Mouse (Mus musculus) embryonic facial prominence, embryonic 15.5 days (tissue): ENCODE measurements around the gene A430005L14Rik. TPM values are rescaled to one million over a fixed set of nuclear protein-coding genes. Genes with fewer than 3 reads are reported as not detected.

Source experiments
- ATAC-seq: fragments of 200-750 bp; cut with Nextera tagmentation; 2 replicates; pipeline ENCODE4 v1.8.0; 2017; ENCODE audit warnings: low read depth, moderate TSS enrichment; ENCODE audit not compliant: insufficient number of reproducible peaks, low FRiP score, low TSS enrichment
- H3K27ac ChIP-seq: fragments of 300-500 bp; sonication (generic); replicated peaks from 2 replicates; pipeline ENCODE4 v1.5.1; 2015; ENCODE audit warnings: mild to moderate bottlenecking, inconsistent platforms
- H3K27me3 ChIP-seq: fragments of 300-500 bp; sonication (generic); 2 replicates; pipeline ENCODE4 v1.6.1; 2015; ENCODE audit warnings: inconsistent platforms
- H3K36me3 ChIP-seq: fragments of 300-500 bp; sonication (generic); 2 replicates; pipeline ENCODE4 v1.6.1; 2015; ENCODE audit warnings: mild to moderate bottlenecking, inconsistent platforms
- H3K4me1 ChIP-seq: fragments of 300-500 bp; sonication (generic); 2 replicates; pipeline ENCODE4 v1.6.1; 2015; ENCODE audit warnings: inconsistent platforms
- H3K4me2 ChIP-seq: fragments of 300-500 bp; sonication (generic); replicated peaks from 2 replicates; pipeline ENCODE4 v1.6.1; 2015; ENCODE audit warnings: mild to moderate bottlenecking, inconsistent platforms
- H3K4me3 ChIP-seq: fragments of 300-500 bp; sonication (generic); replicated peaks from 2 replicates; pipeline ENCODE4 v1.5.1; 2015; ENCODE audit warnings: mild to moderate bottlenecking, inconsistent platforms
- H3K9ac ChIP-seq: fragments of 300-500 bp; sonication (generic); 2 replicates; pipeline ENCODE4 v1.6.1; 2015; ENCODE audit warnings: inconsistent platforms
- H3K9me3 ChIP-seq: fragments of 300-500 bp; sonication (generic); replicated peaks from 2 replicates; pipeline ENCODE4 v1.6.1; 2016; ENCODE audit warnings: inconsistent platforms
- WGBS: fragments of 180-500 bp; shearing (Covaris S2); methylation state at CpG from one replicate; pipeline ENCODE4 v1.1.7; 2015; 5-methylcytosine and 5-hydroxymethylcytosine counted together
- polyA plus RNA-seq: library from polyadenylated mRNA; unstranded; fragments of >200 nt; fragmentation: Nextera tagmentation; extraction: Ambion mirVana; gene quantifications from 2 replicates; pipeline ENCODE4 v1.2.1, GENCODE M21; 2015

Gene A430005L14Rik
- polyA plus RNA-seq, 1 experiment from 2014 or later, result 79.0 TPM

- peaks cover 13% of the 10 kb centered on the region for H3K27me3 ChIP-seq
- H3K9me3 ChIP-seq, result no peaks in the 10 kb centered on the region
- H3K4me2 ChIP-seq, result no peak overlapping the region
- no peak overlapping the region for H3K4me3 ChIP-seq
- WGBS, result 62% methylated on average over 6 of the region's 6 CpGs
- ATAC-seq, result no peak
- no peaks in the 10 kb centered on the region for H3K36me3 ChIP-seq
- H3K4me1 ChIP-seq, result peaks cover 6% of the 10 kb centered on the region; the same call in 1 of the 2 replicates
- no peak overlapping the region for H3K9ac ChIP-seq
- no peak overlapping the region for H3K27ac ChIP-seq
Measured at GRCm38 (mm10) chr4:153945741-153946140, 11.3 kb upstream of the A430005L14Rik start.

- Histone ChIP-seq H3K4me2 (no peak overlapping the region), H3K9ac (no peak overlapping the region), H3K36me3 (no peaks in the 10 kb centered on the region), H3K27me3 (peaks cover 22% of the 10 kb centered on the region), H3K4me3 (no peak overlapping the region), H3K9me3 (no peaks in the 10 kb centered on the region), H3K4me1 (peaks cover 10% of the 10 kb centered on the region), H3K27ac (no peak overlapping the region)
- 81% methylated on average over 2 of the region's 2 CpGs for WGBS
- ATAC-seq, result no peak
Measured at GRCm38 (mm10) chr4:153950372-153950771, 6.7 kb upstream of the A430005L14Rik start.

- Histone ChIP-seq H3K27ac (no peak overlapping the region), H3K4me3 (no peak overlapping the region), H3K36me3 (no peaks in the 10 kb centered on the region), H3K4me1 (peaks cover 10% of the 10 kb centered on the region), H3K9me3 (no peaks in the 10 kb centered on the region), H3K27me3 (peaks cover 16% of the 10 kb centered on the region; the same call in 1 of the 2 replicates), H3K4me2 (no peak overlapping the region), H3K9ac (no peak overlapping the region)
- WGBS, result 59% methylated on average over 3 of the region's 3 CpGs
- no peak for ATAC-seq
Measured at GRCm38 (mm10) chr4:153951150-153951549, 5.9 kb upstream of the A430005L14Rik start.

GRCm38 (mm10) chr4:153951692-153952091 is 5.3 kb upstream of the A430005L14Rik start:
- Histone ChIP-seq H3K27ac (peak overlapping the region; percentile 69), H3K4me3 (no peak overlapping the region), H3K36me3 (no peaks in the 10 kb centered on the region), H3K27me3 (peaks cover 14% of the 10 kb centered on the region; the same call in 1 of the 2 replicates), H3K4me2 (no peak overlapping the region), H3K4me1 (peaks cover 10% of the 10 kb centered on the region), H3K9me3 (no peaks in the 10 kb centered on the region), H3K9ac (no peak overlapping the region)
- 0 out of 2 replicates have a peak, but pooled peaks have one; percentile 36 for ATAC-seq
- 23% methylated on average over 5 of the region's 5 CpGs for WGBS

GRCm38 (mm10) chr4:153955651-153956050 is 1.4 kb upstream of the A430005L14Rik start:
- H3K27ac ChIP-seq, result no peak overlapping the region
- no peak for ATAC-seq
- 74% methylated on average over 8 of the region's 8 CpGs for WGBS

GRCm38 (mm10) chr4:153957444-153958250 is 610 bp downstream of the A430005L14Rik start:
- peaks cover 36% of the 10 kb centered on the region for H3K36me3 ChIP-seq
- H3K27ac ChIP-seq, result peak overlapping the region; percentile 88
- H3K4me3 ChIP-seq, result peak overlapping the region; percentile 75
- H3K4me1 ChIP-seq, result peaks cover 13% of the 10 kb centered on the region
- H3K9me3 ChIP-seq, result no peaks in the 10 kb centered on the region
- no peak; the same call in 1 of the 2 replicates for ATAC-seq
- peak overlapping the region; percentile 67 for H3K4me2 ChIP-seq
- peak overlapping the region; percentile 76 for H3K9ac ChIP-seq
- under 1% methylated on average over 37 of the region's 37 CpGs for WGBS
- peaks cover 9% of the 10 kb centered on the region; the same call in 1 of the 2 replicates for H3K27me3 ChIP-seq

More at GRCm38 (mm10) chr4:153955651-153956050, 1.4 kb upstream of the A430005L14Rik start:
- H3K9me3 ChIP-seq, result no peaks in the 10 kb centered on the region
- peaks cover 9% of the 10 kb centered on the region; the same call in 1 of the 2 replicates for H3K27me3 ChIP-seq
- peaks cover 16% of the 10 kb centered on the region for H3K36me3 ChIP-seq
- no peak overlapping the region for H3K4me2 ChIP-seq
- peaks cover 23% of the 10 kb centered on the region for H3K4me1 ChIP-seq
- H3K9ac ChIP-seq, result no peak overlapping the region
- no peak overlapping the region for H3K4me3 ChIP-seq

GRCm38 (mm10) chr4:153962631-153963030 is 5.6 kb downstream of the A430005L14Rik start:
- H3K27me3 ChIP-seq, result no peaks in the 10 kb centered on the region
- H3K4me1 ChIP-seq, result peaks cover 13% of the 10 kb centered on the region
- H3K27ac ChIP-seq, result no peak overlapping the region
- H3K9me3 ChIP-seq, result no peaks in the 10 kb centered on the region
- no peak overlapping the region for H3K4me3 ChIP-seq
- no peak overlapping the region for H3K9ac ChIP-seq
- 80% methylated on average over 7 of the region's 7 CpGs for WGBS
- H3K4me2 ChIP-seq, result no peak overlapping the region
- no peak for ATAC-seq
- H3K36me3 ChIP-seq, result peaks cover 76% of the 10 kb centered on the region

- H3K4me1 ChIP-seq, result no peaks in the 10 kb centered on the region
- no peaks in the 10 kb centered on the region for H3K27me3 ChIP-seq
- no peak for ATAC-seq
- no peak overlapping the region for H3K4me3 ChIP-seq
- H3K9me3 ChIP-seq, result no peaks in the 10 kb centered on the region
- no peak overlapping the region for H3K4me2 ChIP-seq
- peaks cover 78% of the 10 kb centered on the region for H3K36me3 ChIP-seq
- no peak overlapping the region for H3K9ac ChIP-seq
- H3K27ac ChIP-seq, result no peak overlapping the region
- WGBS, result 82% methylated on average over 5 of the region's 5 CpGs
Measured at GRCm38 (mm10) chr4:153966651-153967050, 9.6 kb downstream of the A430005L14Rik start.

GRCm38 (mm10) chr4:153967556-153967955 is 10.5 kb downstream of the A430005L14Rik start:
- H3K4me3 ChIP-seq, result no peak overlapping the region
- peak overlapping the region; percentile 48 for H3K27ac ChIP-seq
- ATAC-seq, result no peak
- H3K36me3 ChIP-seq, result peaks cover 71% of the 10 kb centered on the region
- no peak overlapping the region for H3K9ac ChIP-seq
- H3K4me1 ChIP-seq, result no peaks in the 10 kb centered on the region
- 59% methylated on average over 2 of the region's 2 CpGs for WGBS
- H3K9me3 ChIP-seq, result no peaks in the 10 kb centered on the region
- no peaks in the 10 kb centered on the region for H3K27me3 ChIP-seq
- H3K4me2 ChIP-seq, result no peak overlapping the region

- Histone ChIP-seq H3K4me2 (no peak overlapping the region), H3K36me3 (peaks cover 66% of the 10 kb centered on the region), H3K27ac (peak overlapping the region; percentile 48), H3K27me3 (no peaks in the 10 kb centered on the region), H3K4me1 (no peaks in the 10 kb centered on the region), H3K9me3 (no peaks in the 10 kb centered on the region), H3K4me3 (no peak overlapping the region), H3K9ac (no peak overlapping the region)
- WGBS, result 74% methylated on average over 2 of the region's 2 CpGs
- ATAC-seq, result no peak
Measured at GRCm38 (mm10) chr4:153968063-153968462, 11.0 kb downstream of the A430005L14Rik start.

GRCm38 (mm10) chr4:153974431-153975291 is 17.6 kb downstream of the A430005L14Rik start, which contains the start of the genes Dffb and Cep104:
Dffb (minus strand) TSS chr4:153975126.
Cep104 (plus strand) TSS chr4:153975194.
- Histone ChIP-seq H3K27ac (peak within 1 kb of the TSS; percentile 65; the same call in 1 of the 2 replicates), H3K9ac (peak within 1 kb of the TSS; percentile 95), H3K4me3 (peak within 1 kb of the TSS; percentile 99), H3K4me1 (peaks cover 18% of the 10 kb centered on the region), H3K4me2 (peak within 1 kb of the TSS; percentile 95), H3K36me3 (peaks cover 33% of the 10 kb centered on the region), H3K9me3 (no peaks in the 10 kb centered on the region), H3K27me3 (no peaks in the 10 kb centered on the region)
- under 1% methylated on average over 68 of the region's 68 CpGs for WGBS
- peak; percentile 94 for ATAC-seq
